In the genomic region with DNA sequence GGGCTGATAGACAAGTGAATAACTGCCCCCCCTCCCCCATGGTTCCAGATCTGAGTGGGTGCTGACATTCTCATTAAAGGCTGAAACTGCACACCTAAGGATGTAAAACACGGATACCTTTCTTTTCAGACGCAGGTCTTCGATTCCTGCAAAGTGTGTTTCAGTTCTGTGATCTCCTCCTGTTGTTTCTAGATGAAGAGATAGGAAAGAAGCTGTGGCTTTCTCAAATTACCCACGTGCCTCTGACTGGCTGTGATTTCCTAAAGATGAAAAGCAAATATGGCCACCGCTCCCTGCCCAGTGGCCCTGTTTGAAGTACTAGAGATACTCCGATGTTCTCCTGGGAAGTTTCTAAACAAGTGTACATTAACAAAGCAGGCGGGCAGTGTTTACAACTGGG, we compare ENCODE assay signal across 22 mouse cellular contexts. TPM values are rescaled to one million over a fixed set of nuclear protein-coding genes. Genes with fewer than 3 reads are reported as not detected.
DNase-seq lines count a peak whose midpoint lies in the region; ATAC-seq and TF ChIP-seq lines count a peak whose summit lies in the region.
"Had no signal": no experiment of that assay in that cellular context is flagged by ENCODE, and none has a peak within 500 bp of the region (broad histone marks: within the 10 kb centered on the region; RNA-seq: fewer than 3 reads in every experiment).

No protein-coding gene starts in this region.

- H3K9me3 ChIP-seq in ES-Bruce4 (replicated peaks; ENCODE audit: control insufficient read depth, insufficient read depth, low read length, poor library complexity, severe bottlenecking) = no peaks in the 10 kb centered on the region
- H3K9me3 ChIP-seq in forebrain, embryonic 13.5 days (replicated peaks) = no peaks in the 10 kb centered on the region
- no peaks in the 10 kb centered on the region for H3K9me3 ChIP-seq in embryonic facial prominence, embryonic 10.5 days
- H3K9me3 ChIP-seq: embryonic facial prominence, embryonic 12.5 days had no signal

- H3K36me3 ChIP-seq in ES-Bruce4 (ENCODE audit: control insufficient read depth, insufficient read depth, low read length, poor library complexity, severe bottlenecking) = no peaks in the 10 kb centered on the region
- no peaks in the 10 kb centered on the region for H3K36me3 ChIP-seq in forebrain, embryonic 13.5 days (ENCODE audit: poor library complexity, severe bottlenecking)
- H3K36me3 ChIP-seq in embryonic facial prominence, embryonic 10.5 days (replicated peaks) = no peaks in the 10 kb centered on the region
- H3K36me3 ChIP-seq: embryonic facial prominence, embryonic 12.5 days; G1E had no signal

- H3K4me2 ChIP-seq in forebrain, embryonic 13.5 days = no peak overlapping the region
- H3K4me2 ChIP-seq: embryonic facial prominence, embryonic 12.5 days had no signal

- no peak overlapping the region for H3K4me3 ChIP-seq in ES-Bruce4 (ENCODE audit: low read depth, low read length)
- H3K4me3 ChIP-seq in forebrain, embryonic 13.5 days = no peak overlapping the region
- H3K4me3 ChIP-seq in embryonic facial prominence, embryonic 10.5 days = no peak overlapping the region
- H3K4me3 ChIP-seq: embryonic facial prominence, embryonic 12.5 days had no signal

- H3K9ac ChIP-seq in ES-Bruce4 (ENCODE audit: low read depth, poor library complexity, severe bottlenecking) = no peak overlapping the region
- H3K9ac ChIP-seq in forebrain, embryonic 13.5 days = no peak overlapping the region
- H3K9ac ChIP-seq: embryonic facial prominence, embryonic 12.5 days had no signal

- peak; percentile 33 for DNase-seq in 416B (ENCODE audit: low read depth)
- DNase-seq in R1 (ENCODE audit: low read depth, low spot score) = peak; percentile 34
- DNase-seq in naive thymus-derived CD4-positive, alpha-beta T cell, adult 2 months (ENCODE audit: low read depth) = peak; percentile 50
- DNase-seq in layer of hippocampus, adult 18-20 months (ENCODE audit: low spot score in 2 of 2) = no peak
- DNase-seq in embryonic facial prominence, embryonic 10.5 days (ENCODE audit: low spot score) = no peak
- DNase-seq: adrenal gland, postnatal 10 days; adrenal gland, postnatal 25 days; cerebellum, adult 11 months; cerebellum, adult 18-20 months; cerebellum, adult 8-10 months; cerebellum, adult 9-11 months; cerebellum, postnatal 14 days; cerebellum, postnatal 36 days; embryo, embryonic 11 days had no signal

- no peak for TF ChIP-seq CTCF in ES-Bruce4 (IDR thresholded peaks at IDR 0.05; ENCODE audit: low read depth, low read length)

- peaks cover 12% of the 10 kb centered on the region for H3K4me1 ChIP-seq in ES-Bruce4 (ENCODE audit: control insufficient read depth, insufficient read depth, low read length)
- no peaks in the 10 kb centered on the region for H3K4me1 ChIP-seq in forebrain, embryonic 13.5 days
- H3K4me1 ChIP-seq in embryonic facial prominence, embryonic 10.5 days = peaks cover 16% of the 10 kb centered on the region
- H3K4me1 ChIP-seq: embryonic facial prominence, embryonic 12.5 days had no signal

- TF ChIP-seq EP300 in ES-Bruce4 (IDR thresholded peaks at IDR 0.05; ENCODE audit: insufficient read depth, low read depth, low read length) = no peak

- no peaks in the 10 kb centered on the region for H3K27me3 ChIP-seq in ES-Bruce4 (ENCODE audit: control insufficient read depth, insufficient read depth, low read length, poor library complexity, severe bottlenecking)
- peaks cover 6% of the 10 kb centered on the region; the same call in 1 of the 2 replicates for H3K27me3 ChIP-seq in forebrain, embryonic 13.5 days
- H3K27me3 ChIP-seq in embryonic facial prominence, embryonic 10.5 days (replicated peaks; ENCODE audit: low read depth, poor library complexity, severe bottlenecking) = peaks cover 5% of the 10 kb centered on the region
- H3K27me3 ChIP-seq: embryonic facial prominence, embryonic 12.5 days had no signal

- 80% methylated on average over 7 of the region's 7 CpGs for WGBS in forebrain, embryonic 13.5 days
- WGBS in embryonic facial prominence, embryonic 10.5 days = 70% methylated on average over 7 of the region's 7 CpGs

- no peak for ATAC-seq in forebrain, embryonic 13.5 days
- ATAC-seq: CD4-positive, CD25-positive, alpha-beta regulatory T cell, adult 4 months; forebrain, embryonic 14.5 days; forebrain, embryonic 16.5 days; Patski had no signal

- peak overlapping the region; percentile 42; the same call in 1 of the 2 replicates for H3K27ac ChIP-seq in ES-Bruce4 (ENCODE audit: insufficient read depth, low read length)
- no peak overlapping the region for H3K27ac ChIP-seq in forebrain, embryonic 13.5 days
- H3K27ac ChIP-seq in embryonic facial prominence, embryonic 10.5 days (replicated peaks) = no peak overlapping the region
- H3K27ac ChIP-seq: embryonic facial prominence, embryonic 12.5 days had no signal

- TF ChIP-seq POLR2A in ES-Bruce4 (IDR thresholded peaks at IDR 0.05; ENCODE audit: insufficient read depth, low read length) = no peak

RNA-seq across cellular contexts. Expression of gene Zc3h12a, which starts 10.7 kb away (rescaled TPM):
- 3.6 and 4.7 TPM in 2 replicates for polyA plus RNA-seq in ES-Bruce4 (2011; ENCODE audit: insufficient read depth, insufficient read length, low read depth, missing spikeins)
- 0.15 TPM in 1 of 2 replicates, not detected in the other for polyA plus RNA-seq in forebrain, embryonic 13.5 days (2015; fragmentation: Nextera tagmentation; extraction: Ambion mirVana)
- 1 to 10 TPM in 1 of 2 experiments, under 1 TPM in 1; 0.99 to 1.3 TPM for total RNA-seq in layer of hippocampus, adult 18-20 months (2021)
- polyA plus RNA-seq in embryonic facial prominence, embryonic 10.5 days (2016; fragmentation: Nextera tagmentation; extraction: Ambion mirVana) = 0.49 and 0.64 TPM in 2 replicates

RNA-seq across cellular contexts. Expression of gene Meaf6, which starts 53.4 kb away (rescaled TPM):
- 35.2 and 39.6 TPM in 2 replicates for polyA plus RNA-seq in ES-Bruce4 (2011; ENCODE audit: insufficient read depth, insufficient read length, low read depth, missing spikeins)
- 146 and 148 TPM in 2 replicates for polyA plus RNA-seq in forebrain, embryonic 13.5 days (2015; fragmentation: Nextera tagmentation; extraction: Ambion mirVana)
- 100 to 1,000 TPM; 113 to 118 TPM for total RNA-seq in layer of hippocampus, adult 18-20 months (2021)
- 80.7 and 84.3 TPM in 2 replicates for polyA plus RNA-seq in embryonic facial prominence, embryonic 10.5 days (2016; fragmentation: Nextera tagmentation; extraction: Ambion mirVana)

Comparison
In these comparisons a context has a peak if more than half of its experiments do, and no peak if none do; other contexts are left out.
1. DNase-seq: peak in 416B (single experiment), R1 (single experiment) and naive thymus-derived CD4-positive, alpha-beta T cell, adult 2 months (single experiment); none in layer of hippocampus, adult 18-20 months (0 of 2) and embryonic facial prominence, embryonic 10.5 days (single experiment).